Mouse (Mus musculus) embryonic facial prominence, embryonic 11.5 days (tissue): ENCODE results near the gene Tax1bp1. TPM values are rescaled to one million over a fixed set of nuclear protein-coding genes. Genes with fewer than 3 reads are reported as not detected.

Experiments used
- ATAC-seq: fragments of 200-750 bp; cut with Nextera tagmentation; replicated peaks from 2 replicates; pipeline ENCODE4 v1.8.0; 2017; ENCODE audit warnings: low read depth; ENCODE audit not compliant: insufficient number of reproducible peaks, low FRiP score, low TSS enrichment
- DNase-seq: peaks from one replicate; pipeline ENCODE4 v3.0.0-alpha.2; 2015; ENCODE audit warnings: low spot score
- H3K27ac ChIP-seq: fragments of 300-500 bp; sonication (generic); replicated peaks from 2 replicates; pipeline ENCODE4 v1.5.1; 2014; ENCODE audit warnings: mild to moderate bottlenecking, low read depth, low read length, control low read depth
- H3K27me3 ChIP-seq: fragments of 300-500 bp; sonication (generic); 2 replicates; pipeline ENCODE4 v1.6.1; 2014; ENCODE audit warnings: mild to moderate bottlenecking, low read length, moderate library complexity, mixed read lengths; ENCODE audit not compliant: control insufficient read depth, insufficient read depth
- H3K36me3 ChIP-seq: fragments of 300-500 bp; sonication (generic); replicated peaks from 2 replicates; pipeline ENCODE4 v1.6.1; 2014; ENCODE audit warnings: low read depth, mild to moderate bottlenecking, low read length, moderate library complexity, mixed read lengths; ENCODE audit not compliant: control insufficient read depth, insufficient read depth
- H3K4me1 ChIP-seq: fragments of 300-500 bp; sonication (generic); 2 replicates; pipeline ENCODE4 v1.6.1; 2014; ENCODE audit warnings: low read length, mixed read lengths; ENCODE audit not compliant: control insufficient read depth, insufficient read depth
- H3K4me2 ChIP-seq: fragments of 300-500 bp; sonication (generic); 2 replicates; pipeline ENCODE4 v1.6.1; 2014; ENCODE audit warnings: low read depth, mild to moderate bottlenecking, control low read depth, low read length, moderate library complexity
- H3K4me3 ChIP-seq: fragments of 300-500 bp; sonication (generic); 2 replicates; pipeline ENCODE4 v1.5.1; 2014; ENCODE audit warnings: low read depth, low read length, control low read depth
- H3K9ac ChIP-seq: fragments of 300-500 bp; sonication (generic); replicated peaks from 2 replicates; pipeline ENCODE4 v1.6.1; 2014; ENCODE audit warnings: mild to moderate bottlenecking, control low read depth, low read length
- H3K9me3 ChIP-seq: fragments of 300-500 bp; sonication (generic); replicated peaks from 2 replicates; pipeline ENCODE4 v1.6.1; 2016; ENCODE audit warnings: mild to moderate bottlenecking, low read length, inconsistent platforms, mixed read lengths; ENCODE audit not compliant: control insufficient read depth
- WGBS: fragments of 180-500 bp; shearing (Covaris S2); extraction: QIAGEN DNeasy Blood & Tissue Kit; methylation state at CpG from one replicate; pipeline ENCODE4 v1.1.7; 2014; 5-methylcytosine and 5-hydroxymethylcytosine counted together
- polyA plus RNA-seq: library from polyadenylated mRNA; unstranded; fragments of >200 nt; fragmentation: Nextera tagmentation; extraction: Ambion mirVana; gene quantifications from 2 replicates; pipeline ENCODE4 v1.2.1, GENCODE M21; 2014

Tax1bp1 gene
- polyA plus RNA-seq, 1 experiment from 2014 or later: 156 TPM

- 85% methylated on average over 5 of the region's 5 CpGs for WGBS
- no peaks in the 10 kb centered on the region for H3K9me3 ChIP-seq
- no peaks in the 10 kb centered on the region for H3K27me3 ChIP-seq
- DNase-seq (no peak), ATAC-seq (no peak)
- no peak overlapping the region for H3K9ac ChIP-seq
- H3K4me2 ChIP-seq: no peak overlapping the region
- H3K4me1 ChIP-seq: no peaks in the 10 kb centered on the region
- no peak overlapping the region for H3K27ac ChIP-seq
- H3K4me3 ChIP-seq: no peak overlapping the region
- no peaks in the 10 kb centered on the region for H3K36me3 ChIP-seq
These were observed 59.6 kb downstream of the Tax1bp1 start for GRCm38 (mm10) chr6:52773132-52773531.

- no peaks in the 10 kb centered on the region for H3K4me1 ChIP-seq
- H3K27me3 ChIP-seq: no peaks in the 10 kb centered on the region
- ATAC-seq (no peak), DNase-seq (no peak)
- no peaks in the 10 kb centered on the region for H3K9me3 ChIP-seq
- H3K27ac ChIP-seq: no peak overlapping the region
- H3K4me2 ChIP-seq: no peak overlapping the region
- no peak overlapping the region for H3K9ac ChIP-seq
- H3K4me3 ChIP-seq: no peak overlapping the region
- 78% methylated on average over 3 of the region's 3 CpGs for WGBS
- H3K36me3 ChIP-seq: no peaks in the 10 kb centered on the region
These were observed 61.8 kb downstream of the Tax1bp1 start for GRCm38 (mm10) chr6:52775350-52775749.

- no peaks in the 10 kb centered on the region for H3K9me3 ChIP-seq
- H3K36me3 ChIP-seq: no peaks in the 10 kb centered on the region
- H3K27ac ChIP-seq: no peak overlapping the region
- H3K27me3 ChIP-seq: no peaks in the 10 kb centered on the region
- H3K4me3 ChIP-seq: no peak overlapping the region
- no peak for ATAC-seq
- 86% methylated on average over 8 of the region's 8 CpGs for WGBS
- DNase-seq: no peak
- no peaks in the 10 kb centered on the region for H3K4me1 ChIP-seq
- no peak overlapping the region for H3K4me2 ChIP-seq
- H3K9ac ChIP-seq: no peak overlapping the region
These were observed 62.4 kb downstream of the Tax1bp1 start for GRCm38 (mm10) chr6:52775956-52776355.

GRCm38 (mm10) chr6:52777034-52777433 is 63.5 kb downstream of the Tax1bp1 start:
- Histone ChIP-seq H3K4me1 (no peaks in the 10 kb centered on the region), H3K27ac (no peak overlapping the region), H3K9me3 (no peaks in the 10 kb centered on the region), H3K4me3 (no peak overlapping the region), H3K9ac (no peak overlapping the region), H3K36me3 (no peaks in the 10 kb centered on the region), H3K27me3 (no peaks in the 10 kb centered on the region), H3K4me2 (no peak overlapping the region)
- DNase-seq (no peak), ATAC-seq (no peak)
- 88% methylated on average over 8 of the region's 8 CpGs for WGBS

- Histone ChIP-seq H3K4me1 (no peaks in the 10 kb centered on the region), H3K9ac (no peak overlapping the region), H3K4me2 (no peak overlapping the region), H3K9me3 (no peaks in the 10 kb centered on the region), H3K27ac (no peak overlapping the region), H3K36me3 (no peaks in the 10 kb centered on the region), H3K4me3 (no peak overlapping the region), H3K27me3 (no peaks in the 10 kb centered on the region)
- no peak for DNase-seq
- ATAC-seq: no peak
- 88% methylated on average over 5 of the region's 5 CpGs for WGBS
These were observed 65.0 kb downstream of the Tax1bp1 start for GRCm38 (mm10) chr6:52778523-52778922.

- Histone ChIP-seq H3K4me3 (no peak overlapping the region), H3K27ac (no peak overlapping the region), H3K27me3 (no peaks in the 10 kb centered on the region), H3K9ac (no peak overlapping the region), H3K4me2 (no peak overlapping the region), H3K9me3 (no peaks in the 10 kb centered on the region), H3K4me1 (no peaks in the 10 kb centered on the region), H3K36me3 (no peaks in the 10 kb centered on the region)
- WGBS: 80% methylated on average over 5 of the region's 5 CpGs
- ATAC-seq (no peak), DNase-seq (no peak)
These were observed 66.0 kb downstream of the Tax1bp1 start for GRCm38 (mm10) chr6:52779546-52779945.

GRCm38 (mm10) chr6:52790316-52790715 is 76.8 kb downstream of the Tax1bp1 start:
- Histone ChIP-seq H3K4me3 (no peak overlapping the region), H3K9ac (no peak overlapping the region), H3K36me3 (no peaks in the 10 kb centered on the region), H3K9me3 (no peaks in the 10 kb centered on the region), H3K4me2 (no peak overlapping the region), H3K27ac (no peak overlapping the region), H3K4me1 (no peaks in the 10 kb centered on the region), H3K27me3 (no peaks in the 10 kb centered on the region)
- WGBS: 83% methylated on average over 10 of the region's 10 CpGs
- no peak for DNase-seq
- no peak for ATAC-seq

- Histone ChIP-seq H3K36me3 (no peaks in the 10 kb centered on the region), H3K4me3 (no peak overlapping the region), H3K4me2 (no peak overlapping the region), H3K27ac (no peak overlapping the region), H3K9ac (no peak overlapping the region), H3K4me1 (no peaks in the 10 kb centered on the region), H3K27me3 (no peaks in the 10 kb centered on the region), H3K9me3 (no peaks in the 10 kb centered on the region)
- WGBS: 77% methylated on average over 4 of the region's 4 CpGs
- DNase-seq (no peak), ATAC-seq (no peak)
These were observed 77.3 kb downstream of the Tax1bp1 start for GRCm38 (mm10) chr6:52790781-52791180.
